Mouse (Mus musculus): Measurements from ENCODE around the gene Bik. TPM values are rescaled to one million over a fixed set of nuclear protein-coding genes. Genes with fewer than 3 reads are reported as not detected.

The Bik gene
- polyA plus RNA-seq, 1 experiment = 0.91 TPM

DNA sequence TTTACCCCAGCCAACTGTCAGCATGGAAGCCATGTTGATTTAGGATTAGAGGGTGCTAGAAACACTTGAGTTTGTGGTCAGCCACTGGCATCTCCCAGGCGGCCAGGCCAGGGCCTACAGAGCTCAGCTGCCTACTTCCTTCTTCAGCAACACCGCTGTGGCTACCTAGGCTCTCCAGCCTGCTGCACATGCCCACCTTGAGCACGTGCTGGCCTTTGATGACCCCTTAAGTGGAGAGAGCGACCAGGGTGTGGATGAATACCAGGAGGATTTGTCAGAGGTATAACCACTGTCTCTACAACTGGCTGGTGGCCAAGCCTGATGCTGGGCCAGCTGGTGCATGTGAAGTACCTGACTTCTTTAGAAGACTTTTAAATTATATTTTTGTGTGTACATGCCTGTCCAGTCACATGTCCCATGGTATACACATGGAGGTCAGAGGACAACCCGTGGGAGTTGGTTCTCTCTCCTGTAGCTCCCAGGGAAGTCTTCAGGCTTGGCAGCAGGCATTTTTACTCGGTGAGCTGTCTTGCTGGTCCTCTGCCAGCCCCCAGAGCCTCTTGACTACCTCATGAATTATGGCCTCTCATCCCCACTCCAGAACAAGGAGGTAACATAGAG is 48.2 kb downstream of the Bik start:
- Histone ChIP-seq H3K79me3 (ENCODE audit: low read depth) (peaks cover 9% of the 10 kb centered on the region), H3K27me3 (ENCODE audit: control insufficient read depth, insufficient read depth, insufficient read length) (no peaks in the 10 kb centered on the region), H3K36me3 (ENCODE audit: control insufficient read depth, insufficient read depth) (peaks cover 83% of the 10 kb centered on the region), H3K79me2 (ENCODE audit: control insufficient read depth, insufficient read depth) (peaks cover 14% of the 10 kb centered on the region), H3K4me3 (ENCODE audit: insufficient read depth, poor library complexity, severe bottlenecking) (no peak overlapping the region), H3ac (ENCODE audit: control insufficient read depth, insufficient read length, low read depth) (no peak overlapping the region)
- TF ChIP-seq CEBPB (IDR thresholded peaks at IDR 0.05; ENCODE audit: low read depth) (no peak), FOSL1 (IDR thresholded peaks at IDR 0.05; ENCODE audit: insufficient read depth, low read length, poor library complexity, severe bottlenecking) (peak; percentile 41), MAX (IDR thresholded peaks at IDR 0.05) (peak; percentile 96), USF1 (IDR thresholded peaks at IDR 0.05; ENCODE audit: low read depth) (peak; percentile 84), CTCF (IDR thresholded peaks at IDR 0.05; ENCODE audit: control insufficient read depth, insufficient read depth, insufficient read length) (no peak), MYOG (IDR thresholded peaks at IDR 0.05; ENCODE audit: control insufficient read depth, extremely low read depth, insufficient read length) (no peak), MYOD1 (IDR thresholded peaks at IDR 0.05; ENCODE audit: control insufficient read depth, insufficient read length, low read depth) (peak; percentile 73)

DNA sequence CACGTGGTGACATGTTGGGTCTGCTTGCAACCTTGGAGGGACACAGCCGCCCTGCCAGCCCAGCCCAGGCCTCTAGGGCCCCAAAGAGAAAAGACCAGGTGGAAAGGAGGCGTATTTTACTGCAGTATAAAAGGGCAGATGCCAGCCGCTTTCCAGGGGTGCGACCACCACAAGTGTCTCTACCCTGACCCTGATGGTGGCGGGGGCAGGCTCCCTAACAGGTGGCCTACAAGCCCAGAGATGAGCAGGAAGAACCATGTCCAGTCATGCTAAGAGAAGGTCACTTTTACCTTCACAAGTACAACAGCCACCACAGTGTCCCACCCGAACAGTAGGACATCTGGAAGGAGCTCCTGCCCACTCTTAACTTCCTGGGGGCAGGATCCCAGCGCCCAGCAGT is 48.9 kb downstream of the Bik start:
- H3K27me3 ChIP-seq (ENCODE audit: control insufficient read depth, insufficient read depth, insufficient read length) = no peaks in the 10 kb centered on the region
- H3K36me3 ChIP-seq (ENCODE audit: control insufficient read depth, insufficient read depth) = peaks cover 90% of the 10 kb centered on the region
- no peak overlapping the region for H3K4me3 ChIP-seq (ENCODE audit: insufficient read depth, poor library complexity, severe bottlenecking)
- H3K79me3 ChIP-seq (ENCODE audit: low read depth) = peaks cover 3% of the 10 kb centered on the region
- no peak for TF ChIP-seq CEBPB (IDR thresholded peaks at IDR 0.05; ENCODE audit: low read depth)
- TF ChIP-seq MAX (IDR thresholded peaks at IDR 0.05) = no peak
- TF ChIP-seq MYOG (IDR thresholded peaks at IDR 0.05; ENCODE audit: control insufficient read depth, extremely low read depth, insufficient read length) = no peak
- TF ChIP-seq USF1 (IDR thresholded peaks at IDR 0.05; ENCODE audit: low read depth) = no peak
- TF ChIP-seq CTCF (IDR thresholded peaks at IDR 0.05; ENCODE audit: control insufficient read depth, insufficient read depth, insufficient read length) = no peak
- TF ChIP-seq FOSL1 (IDR thresholded peaks at IDR 0.05; ENCODE audit: insufficient read depth, low read length, poor library complexity, severe bottlenecking) = no peak
- TF ChIP-seq MYOD1 (IDR thresholded peaks at IDR 0.05; ENCODE audit: control insufficient read depth, insufficient read length, low read depth) = no peak
- peaks cover 7% of the 10 kb centered on the region for H3K79me2 ChIP-seq (ENCODE audit: control insufficient read depth, insufficient read depth)
- H3ac ChIP-seq (ENCODE audit: control insufficient read depth, insufficient read length, low read depth) = no peak overlapping the region

DNA sequence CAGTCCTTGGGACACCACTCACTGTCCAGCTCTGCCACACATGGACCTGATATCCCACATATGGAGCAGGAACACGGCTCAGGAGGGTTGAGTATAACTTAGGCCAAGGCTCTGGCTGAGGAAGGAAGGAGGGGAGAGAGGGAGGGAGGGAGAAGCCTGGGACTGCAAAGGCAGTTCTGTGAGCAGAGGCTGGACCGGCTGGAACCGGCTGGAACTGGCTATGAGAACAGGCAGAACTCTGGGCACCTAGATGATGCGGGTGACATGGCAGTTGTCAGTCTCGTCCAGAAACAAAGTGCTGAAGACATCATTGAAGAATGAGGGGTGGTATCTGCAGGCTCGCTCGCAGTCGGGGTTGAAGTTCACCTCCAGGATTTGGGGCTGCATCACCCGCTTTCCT is 50.0 kb downstream of the Bik start:
- no peak overlapping the region for H3K4me3 ChIP-seq (ENCODE audit: insufficient read depth, poor library complexity, severe bottlenecking)
- no peak overlapping the region for H3ac ChIP-seq (ENCODE audit: control insufficient read depth, insufficient read length, low read depth)
- H3K36me3 ChIP-seq (ENCODE audit: control insufficient read depth, insufficient read depth) = peaks cover 93% of the 10 kb centered on the region
- no peaks in the 10 kb centered on the region for H3K79me2 ChIP-seq (ENCODE audit: control insufficient read depth, insufficient read depth)
- no peak for TF ChIP-seq CEBPB (IDR thresholded peaks at IDR 0.05; ENCODE audit: low read depth)
- no peak for TF ChIP-seq MYOG (IDR thresholded peaks at IDR 0.05; ENCODE audit: control insufficient read depth, extremely low read depth, insufficient read length)
- no peak for TF ChIP-seq FOSL1 (IDR thresholded peaks at IDR 0.05; ENCODE audit: insufficient read depth, low read length, poor library complexity, severe bottlenecking)
- no peak for TF ChIP-seq MAX (IDR thresholded peaks at IDR 0.05)
- TF ChIP-seq MYOD1 (IDR thresholded peaks at IDR 0.05; ENCODE audit: control insufficient read depth, insufficient read length, low read depth) = no peak
- no peak for TF ChIP-seq CTCF (IDR thresholded peaks at IDR 0.05; ENCODE audit: control insufficient read depth, insufficient read depth, insufficient read length)
- TF ChIP-seq USF1 (IDR thresholded peaks at IDR 0.05; ENCODE audit: low read depth) = no peak
- no peaks in the 10 kb centered on the region for H3K27me3 ChIP-seq (ENCODE audit: control insufficient read depth, insufficient read depth, insufficient read length)
- no peaks in the 10 kb centered on the region for H3K79me3 ChIP-seq (ENCODE audit: low read depth)

DNA sequence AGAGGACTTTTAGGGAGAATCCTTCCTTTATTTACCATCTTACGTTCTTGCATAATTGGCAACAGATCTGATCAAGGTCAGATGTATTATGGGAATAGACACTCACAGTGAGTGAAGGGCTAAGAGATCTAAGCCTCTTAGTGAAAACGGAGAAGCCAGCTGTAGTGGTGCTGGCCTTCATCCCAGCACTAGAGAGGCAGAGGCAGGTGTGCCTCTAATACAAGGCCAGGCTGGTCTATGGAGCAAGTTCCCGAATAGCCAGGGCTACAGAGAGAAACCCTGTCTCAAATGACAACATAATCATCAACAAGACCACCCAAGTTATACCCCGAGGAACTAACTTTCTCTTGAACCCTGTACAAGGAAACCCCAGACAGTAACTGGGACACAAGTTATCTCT is 56.3 kb downstream of the Bik start:
- H3K36me3 ChIP-seq (ENCODE audit: control insufficient read depth, insufficient read depth) = peaks cover 96% of the 10 kb centered on the region
- TF ChIP-seq USF1 (IDR thresholded peaks at IDR 0.05; ENCODE audit: low read depth) (no peak), FOSL1 (IDR thresholded peaks at IDR 0.05; ENCODE audit: insufficient read depth, low read length, poor library complexity, severe bottlenecking) (no peak), MAX (IDR thresholded peaks at IDR 0.05) (no peak), MYOD1 (IDR thresholded peaks at IDR 0.05; ENCODE audit: control insufficient read depth, insufficient read length, low read depth) (no peak), MYOG (IDR thresholded peaks at IDR 0.05; ENCODE audit: control insufficient read depth, extremely low read depth, insufficient read length) (no peak), CTCF (IDR thresholded peaks at IDR 0.05; ENCODE audit: control insufficient read depth, insufficient read depth, insufficient read length) (no peak), CEBPB (IDR thresholded peaks at IDR 0.05; ENCODE audit: low read depth) (no peak)
- H3ac ChIP-seq (ENCODE audit: control insufficient read depth, insufficient read length, low read depth) = no peak overlapping the region

DNA sequence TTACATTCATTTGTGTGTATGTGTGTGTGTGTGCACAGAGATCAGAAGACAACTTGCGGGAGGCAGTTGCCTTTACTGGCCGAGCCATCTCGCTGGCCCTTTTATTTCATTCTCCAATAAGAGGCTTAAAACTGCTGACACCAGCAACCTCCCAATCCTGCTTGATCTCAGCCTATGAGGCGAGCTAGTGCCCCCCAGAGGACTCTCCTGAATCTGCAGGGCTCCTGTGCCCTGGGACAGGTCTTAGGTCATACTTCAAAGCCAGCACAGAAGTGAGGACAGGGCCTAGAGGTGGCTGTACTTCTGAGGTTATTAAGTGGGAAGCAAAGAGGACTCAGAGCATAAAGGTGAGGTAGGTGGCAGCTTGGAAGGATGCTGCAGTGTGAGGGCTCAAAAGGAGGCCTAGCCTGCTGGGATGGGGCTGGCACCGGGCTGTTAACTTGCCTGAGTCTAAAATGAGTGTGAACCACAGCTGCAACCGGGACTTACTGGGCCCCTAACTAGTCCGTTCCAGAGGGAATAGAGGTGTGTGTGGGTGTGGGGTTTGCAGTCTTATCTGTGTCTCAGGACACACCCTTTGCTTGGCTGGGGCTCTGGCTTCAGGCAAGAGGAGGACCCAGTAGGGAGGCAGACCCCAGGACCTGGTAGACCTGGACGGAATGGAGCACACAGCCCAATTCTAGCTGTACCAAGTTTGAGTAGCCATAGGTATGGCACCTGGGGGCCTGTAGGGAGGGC is 56.9 kb downstream of the Bik start:
- H3K4me3 ChIP-seq (ENCODE audit: insufficient read depth, poor library complexity, severe bottlenecking) = no peak overlapping the region
- H3K79me2 ChIP-seq (ENCODE audit: control insufficient read depth, insufficient read depth) = peaks cover 7% of the 10 kb centered on the region
- peaks cover 96% of the 10 kb centered on the region for H3K36me3 ChIP-seq (ENCODE audit: control insufficient read depth, insufficient read depth)
- TF ChIP-seq MAX (IDR thresholded peaks at IDR 0.05) (no peak), CTCF (IDR thresholded peaks at IDR 0.05; ENCODE audit: control insufficient read depth, insufficient read depth, insufficient read length) (peak; percentile 67)
- H3ac ChIP-seq (ENCODE audit: control insufficient read depth, insufficient read length, low read depth) = no peak overlapping the region
- no peaks in the 10 kb centered on the region for H3K79me3 ChIP-seq (ENCODE audit: low read depth)
- H3K27me3 ChIP-seq (ENCODE audit: control insufficient read depth, insufficient read depth, insufficient read length) = no peaks in the 10 kb centered on the region

More for the DNA sequence above, 56.3 kb downstream of the Bik start:
- Histone ChIP-seq H3K4me3 (ENCODE audit: insufficient read depth, poor library complexity, severe bottlenecking) (no peak overlapping the region), H3K27me3 (ENCODE audit: control insufficient read depth, insufficient read depth, insufficient read length) (no peaks in the 10 kb centered on the region), H3K79me2 (ENCODE audit: control insufficient read depth, insufficient read depth) (peaks cover 2% of the 10 kb centered on the region), H3K79me3 (ENCODE audit: low read depth) (no peaks in the 10 kb centered on the region)

Data from C2C12 (cell line).